Mouse (Mus musculus): ENCODE data around the gene Gm26965. TPM values are rescaled to one million over a fixed set of nuclear protein-coding genes. Genes with fewer than 3 reads are reported as not detected.

The Gm26965 gene
- polyA plus RNA-seq (2012; rRNA removed) = not detected in 2 replicates

DNA sequence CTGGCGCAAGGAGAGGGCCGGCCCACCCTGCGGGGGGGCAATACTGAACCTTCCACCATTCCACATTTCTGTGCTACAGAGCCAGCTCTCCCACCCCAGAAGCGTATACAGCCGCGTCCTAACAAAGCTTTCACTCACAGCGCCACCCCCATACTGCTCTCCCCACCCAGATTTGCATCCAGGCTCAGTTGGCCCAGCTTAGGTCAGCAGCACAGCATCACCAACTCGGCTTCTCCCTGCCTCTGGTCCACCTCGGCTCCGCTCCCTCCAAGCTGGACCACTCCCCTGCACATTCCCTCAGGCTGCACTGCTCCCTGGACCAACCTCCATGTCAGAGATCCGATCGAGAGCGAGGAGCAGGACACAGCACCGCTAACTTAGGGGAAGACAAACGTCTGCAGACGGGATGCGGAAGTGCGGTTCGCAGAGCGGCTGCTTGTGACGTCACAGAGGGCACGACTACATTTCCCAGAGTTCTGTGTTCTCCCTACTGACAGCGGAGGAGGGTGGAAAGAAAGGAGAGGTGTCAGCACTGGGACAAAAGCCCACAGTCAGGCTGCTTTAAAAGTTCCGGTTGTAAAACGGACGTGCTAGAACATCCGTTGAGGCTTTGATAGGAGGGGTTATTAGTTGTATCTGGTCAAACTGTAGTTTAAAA lies at the start of gene Gm26965, which contains the start of gene Zfp87:
TSS of gene Gm26965 (minus strand) at position 399 of the 658 bp plus-strand sequence.
TSS of gene Zfp87 (minus strand) at position 425 of the 658 bp plus-strand sequence.

DNA sequence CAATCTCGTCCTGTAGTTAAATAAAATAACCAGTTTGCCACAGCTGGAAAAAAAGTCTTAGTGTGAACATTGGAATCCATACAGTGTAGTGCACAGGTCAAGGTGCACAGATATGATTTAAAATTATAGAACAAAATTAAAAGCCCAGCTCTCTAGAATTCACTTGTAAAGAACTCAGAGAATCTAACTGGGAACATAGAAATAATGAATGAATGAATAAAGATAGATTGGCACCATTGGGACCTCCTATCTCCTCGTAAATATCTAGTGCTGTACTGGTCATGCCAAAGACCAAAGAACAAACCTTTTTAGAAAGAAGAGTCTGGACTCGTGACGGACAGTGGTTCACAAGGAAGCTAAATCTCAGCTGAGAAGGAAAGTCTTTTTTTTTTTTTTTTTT lies 27.8 kb upstream of the Gm26965 start, which contains the start of gene Zfp748:
TSS of gene Zfp748 (minus strand) at position 101 of the 400 bp plus-strand sequence.

DNA sequence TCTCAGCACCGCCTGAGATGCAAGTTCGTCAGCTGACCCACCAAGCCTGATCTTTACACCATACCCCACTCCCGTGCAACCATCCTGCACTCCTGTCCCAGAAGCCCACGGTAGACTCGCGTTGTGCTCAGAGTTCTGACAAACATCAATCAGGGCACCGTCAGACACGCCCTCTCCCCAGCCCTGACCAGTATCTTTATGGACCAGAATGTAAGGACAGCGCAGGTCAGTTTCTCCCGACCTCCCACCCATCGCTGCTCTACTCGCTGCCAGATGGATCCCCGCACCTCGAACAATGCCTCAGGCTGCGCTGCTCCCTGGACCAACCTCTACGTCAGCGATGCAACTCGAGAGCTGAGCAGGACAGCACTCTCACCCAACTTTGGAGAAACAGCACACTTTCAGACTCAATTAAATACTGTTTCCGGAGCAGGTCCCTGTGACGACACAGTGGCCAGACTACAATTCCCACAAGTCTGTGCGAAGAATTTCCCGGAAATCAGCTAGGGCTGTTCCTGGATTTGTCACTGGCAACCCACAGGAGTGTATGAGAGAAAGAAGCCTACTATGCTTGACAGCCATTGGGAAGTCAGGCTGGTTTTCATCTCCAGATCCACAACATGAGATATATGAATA lies 25.7 kb downstream of the Gm26965 start, which contains the start of gene Zfp58:
TSS of gene Zfp58 (minus strand) at position 472 of the 636 bp plus-strand sequence.

DNA sequence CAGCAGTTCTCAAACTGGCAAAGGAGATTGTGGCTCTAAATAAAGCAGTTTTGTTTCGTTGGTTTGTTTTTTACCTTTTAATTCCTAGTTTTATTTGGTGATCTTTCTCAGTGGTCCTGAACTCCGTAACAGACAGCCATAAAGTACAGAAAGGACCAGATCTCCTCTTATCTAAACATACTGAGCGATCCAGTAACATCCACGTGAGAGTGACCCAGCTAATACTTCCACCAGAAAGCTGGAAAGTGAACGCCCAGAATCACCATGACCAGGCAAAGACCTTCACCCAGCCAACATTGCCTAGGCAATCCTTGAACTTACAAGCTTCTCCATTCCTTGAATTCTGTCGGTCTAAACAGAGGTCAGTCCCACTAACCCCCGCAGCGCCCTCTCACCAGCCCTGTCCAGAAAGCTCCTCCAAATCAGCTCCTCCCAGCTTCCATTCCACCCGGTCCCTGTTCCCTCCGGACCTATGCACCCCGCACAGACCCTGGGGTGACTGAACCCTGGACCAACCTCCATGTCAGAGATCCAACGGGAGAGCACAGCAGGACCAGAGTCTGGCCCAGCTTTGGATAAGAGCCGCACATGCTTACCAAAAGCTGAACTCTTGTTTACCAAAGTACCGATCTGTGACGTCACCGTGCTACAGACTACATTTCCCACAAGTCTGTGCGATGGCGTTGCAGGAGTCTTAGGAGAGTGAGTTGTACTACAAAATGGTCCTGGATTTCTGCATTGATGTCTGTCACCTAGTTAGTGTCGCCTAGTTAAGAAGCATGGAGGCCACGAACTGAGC lies 42.1 kb downstream of the Gm26965 start, which contains the start of gene Zfp874b:
TSS of gene Zfp874b (minus strand) at position 634 of the 799 bp plus-strand sequence.

DNA sequence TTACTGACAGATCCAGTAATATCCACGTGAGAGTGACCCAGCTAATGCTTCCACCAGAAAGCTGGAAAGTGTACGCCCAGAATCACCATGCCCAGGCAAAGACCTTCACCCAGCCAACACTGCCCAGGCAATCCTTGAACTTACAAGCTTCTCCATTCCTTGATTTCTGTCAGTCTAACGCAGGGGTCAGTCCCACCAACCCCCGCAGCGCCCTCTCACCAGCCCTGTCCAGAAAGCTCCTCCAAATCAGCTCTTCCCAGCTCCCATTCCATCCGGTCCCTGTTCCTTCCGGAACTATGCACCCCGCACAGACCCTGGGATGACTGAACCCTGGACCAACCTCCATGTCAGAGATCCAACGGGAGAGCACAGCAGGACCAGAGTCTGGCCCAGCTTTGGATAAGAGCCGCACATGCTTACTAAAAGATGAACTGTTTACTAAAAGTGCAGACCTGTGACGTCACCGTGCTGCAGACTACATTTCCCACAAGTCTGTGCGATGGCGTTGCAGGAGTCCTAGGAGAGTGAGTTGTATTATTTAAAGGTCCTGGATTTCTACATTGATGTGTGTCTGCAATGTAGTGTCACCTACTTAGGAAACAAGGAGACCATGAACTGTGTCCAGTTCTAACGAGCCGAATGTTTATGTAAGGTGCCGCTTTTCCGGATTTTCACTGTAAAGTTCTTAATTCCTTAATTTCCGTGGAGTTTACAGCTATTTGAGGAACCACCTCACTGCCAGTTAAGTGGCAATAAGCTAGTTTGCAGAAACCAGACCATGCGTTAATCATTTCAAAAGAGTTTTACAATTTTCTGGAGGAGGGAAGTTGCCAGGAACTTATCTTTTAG lies 74.6 kb downstream of the Gm26965 start, which contains the start of gene Zfp874a:
TSS of gene Zfp874a (minus strand) at position 453 of the 849 bp plus-strand sequence.

Other genes starting within 250 kb of the Gm26965 start
- gene Zfp458, start 247.7 kb downstream of the Gm26965 start, polyA plus RNA-seq (2012; rRNA removed) = 0.37 and 0.39 TPM in 2 replicates
- 1.1 and 1.5 TPM in 2 replicates for gene Zfp457, start 219.7 kb downstream of the Gm26965 start, polyA plus RNA-seq (2012; rRNA removed)
- gene Zfp595, start 193.6 kb downstream of the Gm26965 start, polyA plus RNA-seq (2012; rRNA removed) = 0.23 and 0.29 TPM in 2 replicates
- gene Gm28044, start 165.6 kb downstream of the Gm26965 start, polyA plus RNA-seq (2012; rRNA removed) = not detected in 2 replicates
- 0.10 and 0.12 TPM in 2 replicates for gene Zfp953, start 165.5 kb downstream of the Gm26965 start, polyA plus RNA-seq (2012; rRNA removed)
- not detected in 2 replicates for gene Gm28041, start 150.4 kb downstream of the Gm26965 start, polyA plus RNA-seq (2012; rRNA removed)
- 0.05 and 0.34 TPM in 2 replicates for gene Zfp456, start 150.3 kb downstream of the Gm26965 start, polyA plus RNA-seq (2012; rRNA removed)
- 0.67 and 0.81 TPM in 2 replicates for gene Zfp429, start 126.3 kb downstream of the Gm26965 start, polyA plus RNA-seq (2012; rRNA removed)
- 0.20 and 0.44 TPM in 2 replicates for gene Zfp459, start 104.7 kb downstream of the Gm26965 start, polyA plus RNA-seq (2012; rRNA removed)
- 0.49 and 0.68 TPM in 2 replicates for gene Zfp874a, start 74.5 kb downstream of the Gm26965 start, polyA plus RNA-seq (2012; rRNA removed)
- 2.3 and 2.8 TPM in 2 replicates for gene Zfp874b, start 41.9 kb downstream of the Gm26965 start, polyA plus RNA-seq (2012; rRNA removed)
- gene Zfp58, start 25.6 kb downstream of the Gm26965 start, polyA plus RNA-seq (2012; rRNA removed) = 0.70 and 0.79 TPM in 2 replicates
- 12.3 and 25.6 TPM in 2 replicates for gene Zfp87, start within 50 bp of the Gm26965 start, polyA plus RNA-seq (2012; rRNA removed)
- 3.1 and 4.7 TPM in 2 replicates for gene Zfp748, start 27.7 kb upstream of the Gm26965 start, polyA plus RNA-seq (2012; rRNA removed)
- 0.05 and 0.14 TPM in 2 replicates for gene Zfp729b, start 83.6 kb upstream of the Gm26965 start, polyA plus RNA-seq (2012; rRNA removed)
- not detected in 2 replicates for gene Gm49345, start 111.6 kb upstream of the Gm26965 start, polyA plus RNA-seq (2012; rRNA removed)
- 0.46 and 1.1 TPM in 2 replicates for gene Zfp729a, start 111.6 kb upstream of the Gm26965 start, polyA plus RNA-seq (2012; rRNA removed)
- 2.9 and 3.4 TPM in 2 replicates for gene Zfp738, start 160.9 kb upstream of the Gm26965 start, polyA plus RNA-seq (2012; rRNA removed)
- 0.31 and 0.92 TPM in 2 replicates for gene Zfp65, start 203.0 kb upstream of the Gm26965 start, polyA plus RNA-seq (2012; rRNA removed)
- gene Zfp85, start 229.1 kb upstream of the Gm26965 start, polyA plus RNA-seq (2012; rRNA removed) = 0.07 and 0.14 TPM in 2 replicates